Comparison of ENCODE assay signal across 8 mouse cellular contexts in the genomic region with DNA sequence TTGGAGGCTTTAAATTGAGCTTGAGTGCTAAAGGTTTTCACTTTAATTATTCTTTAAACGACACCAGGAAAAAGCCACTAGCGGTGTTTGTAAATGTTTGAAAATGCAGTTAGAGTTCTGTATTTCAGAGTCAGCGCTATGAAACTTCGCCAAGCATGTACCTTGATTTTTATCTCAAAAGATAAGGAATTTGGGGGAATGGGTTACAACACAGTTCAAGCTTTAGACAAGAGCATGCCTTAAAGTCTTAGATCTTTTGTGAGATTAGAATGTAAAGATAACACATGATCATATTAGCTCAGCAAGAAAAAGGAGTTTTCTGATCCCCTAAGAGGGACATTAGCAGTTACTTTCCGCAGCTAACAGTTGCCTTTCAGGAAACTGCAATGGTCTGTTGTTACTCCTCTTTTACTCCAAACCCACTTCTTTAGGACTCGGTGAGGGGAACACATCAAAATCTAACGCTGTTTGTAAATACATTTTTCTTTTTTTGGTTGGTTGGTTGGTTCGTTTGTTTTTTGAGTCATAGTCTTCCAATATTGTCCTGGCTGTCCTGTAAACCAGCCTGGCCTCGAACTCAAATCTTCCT. TPM values are rescaled to one million over a fixed set of nuclear protein-coding genes. Genes with fewer than 3 reads are reported as not detected.
A peak's percentile ranks its signal among the peaks of the same experiment; 100 is the strongest.
DNase-seq lines count a peak whose midpoint lies in the region; ATAC-seq and TF ChIP-seq lines count a peak whose summit lies in the region.

No protein-coding gene starts in this region.

- H3K4me1 ChIP-seq in embryonic facial prominence, embryonic 10.5 days: peaks cover 17% of the 10 kb centered on the region
- peaks cover 6% of the 10 kb centered on the region; the same call in 1 of the 2 replicates for H3K4me1 ChIP-seq in hindbrain, postnatal 0 days (ENCODE audit: insufficient read depth, low read length)
- H3K4me1 ChIP-seq in midbrain, postnatal 0 days (ENCODE audit: insufficient read depth, low read length): peaks cover 2% of the 10 kb centered on the region; the same call in 1 of the 2 replicates

- peaks cover 6% of the 10 kb centered on the region; the same call in 1 of the 2 replicates for H3K9me3 ChIP-seq in embryonic facial prominence, embryonic 10.5 days
- H3K9me3 ChIP-seq in hindbrain, postnatal 0 days (ENCODE audit: low read length): 0 out of 2 replicates have a peak, but pooled peaks cover 3% of the 10 kb centered on the region
- H3K9me3 ChIP-seq in midbrain, postnatal 0 days (ENCODE audit: low read length): no peaks in the 10 kb centered on the region

- H3K27ac ChIP-seq in layer of hippocampus, adult 2 months: peak overlapping the region; percentile 99
- peak overlapping the region; percentile 99 for H3K27ac ChIP-seq in embryonic facial prominence, embryonic 10.5 days (replicated peaks)
- H3K27ac ChIP-seq in hindbrain, postnatal 0 days: peak overlapping the region; percentile 99; the same call in 1 of the 2 replicates
- H3K27ac ChIP-seq in midbrain, postnatal 0 days (ENCODE audit: low read depth, low read length): no peak overlapping the region

- no peak for TF ChIP-seq CTCF in layer of hippocampus, adult 2 months (conservative IDR thresholded peaks at IDR 0.05)
- no peak for TF ChIP-seq CTCF in hindbrain, postnatal 0 days (IDR thresholded peaks at IDR 0.05; ENCODE audit: low read depth)
- no peak for TF ChIP-seq CTCF in midbrain, postnatal 0 days (IDR thresholded peaks at IDR 0.05)

- no peaks in the 10 kb centered on the region for H3K27me3 ChIP-seq in embryonic facial prominence, embryonic 10.5 days (replicated peaks; ENCODE audit: low read depth, poor library complexity, severe bottlenecking)
- no peaks in the 10 kb centered on the region for H3K27me3 ChIP-seq in hindbrain, postnatal 0 days (ENCODE audit: insufficient read depth, low read length)
- H3K27me3 ChIP-seq in midbrain, postnatal 0 days (ENCODE audit: insufficient read depth, low read length): no peaks in the 10 kb centered on the region

- peak overlapping the region; percentile 64 for H3K4me2 ChIP-seq in hindbrain, postnatal 0 days (ENCODE audit: low read depth, low read length)
- H3K4me2 ChIP-seq in midbrain, postnatal 0 days (ENCODE audit: low read depth, low read length, poor library complexity, severe bottlenecking): peak overlapping the region; percentile 75

- H3K9ac ChIP-seq in hindbrain, postnatal 0 days (replicated peaks; ENCODE audit: low read length): peak overlapping the region; percentile 90; the same call in 1 of the 2 replicates
- H3K9ac ChIP-seq in midbrain, postnatal 0 days (replicated peaks; ENCODE audit: low read length, poor library complexity, severe bottlenecking): peak overlapping the region; percentile 39; the same call in 1 of the 2 replicates

- WGBS in embryonic facial prominence, embryonic 10.5 days: 24% methylated on average over 9 of the region's 9 CpGs
- WGBS in hindbrain, postnatal 0 days: 21% methylated on average over 9 of the region's 9 CpGs
- WGBS in midbrain, postnatal 0 days: 26% methylated on average over 9 of the region's 9 CpGs

- DNase-seq in layer of hippocampus, adult 2 months (ENCODE audit: low spot score in 2 of 2): no peak
- no peak for DNase-seq in layer of hippocampus, postnatal 10 days (ENCODE audit: low spot score in 2 of 2)
- DNase-seq in embryonic facial prominence, embryonic 10.5 days (ENCODE audit: low spot score): no peak
- no peak for DNase-seq in hindbrain, postnatal 0 days (ENCODE audit: low spot score)
- DNase-seq in midbrain, postnatal 0 days (ENCODE audit: low spot score): no peak
- no peak for DNase-seq in right cerebral cortex, postnatal 36 days (ENCODE audit: low spot score in 2 of 2)
- DNase-seq in thymus, postnatal 36 days: no peak

- H3K4me3 ChIP-seq in layer of hippocampus, adult 2 months: peak overlapping the region; percentile 96
- peak overlapping the region; percentile 96 for H3K4me3 ChIP-seq in embryonic facial prominence, embryonic 10.5 days
- peak overlapping the region; percentile 82 for H3K4me3 ChIP-seq in hindbrain, postnatal 0 days (ENCODE audit: low read length)
- peak overlapping the region; percentile 97 for H3K4me3 ChIP-seq in midbrain, postnatal 0 days (ENCODE audit: low read depth, low read length)

- peaks cover 9% of the 10 kb centered on the region; the same call in 1 of the 2 replicates for H3K36me3 ChIP-seq in embryonic facial prominence, embryonic 10.5 days (replicated peaks)
- H3K36me3 ChIP-seq in hindbrain, postnatal 0 days (ENCODE audit: insufficient read depth, low read length): no peaks in the 10 kb centered on the region
- no peaks in the 10 kb centered on the region for H3K36me3 ChIP-seq in midbrain, postnatal 0 days (ENCODE audit: insufficient read depth, low read length)

- ATAC-seq in hindbrain, postnatal 0 days: no peak
- ATAC-seq in midbrain, postnatal 0 days (ENCODE audit: low FRiP score): no peak
- no peak for ATAC-seq in monocyte, adult 5-6 weeks (replicated peaks; ENCODE audit: insufficient number of reproducible peaks, low FRiP score, low TSS enrichment, poor library complexity, severe bottlenecking)

RNA-seq across cellular contexts. Expression of a gene that starts 3.8 kb away (rescaled TPM):
- total RNA-seq in layer of hippocampus, adult 2 months (2021): 10 to 100 TPM; 19.2 to 21.7 TPM
- 10 to 100 TPM; 15.4 to 15.6 TPM for total RNA-seq in layer of hippocampus, postnatal 10 days (2021)
- polyA plus RNA-seq in embryonic facial prominence, embryonic 10.5 days (2016; fragmentation: Nextera tagmentation; extraction: Ambion mirVana): 4.7 and 5.0 TPM in 2 replicates
- total RNA-seq in hindbrain, postnatal 0 days (2014; rRNA removed): 4.5 and 5.5 TPM in 2 replicates
- 3.7 and 4.0 TPM in 2 replicates for polyA plus RNA-seq in hindbrain, postnatal 0 days (2015; fragmentation: Nextera tagmentation; extraction: Ambion mirVana)
- 5.2 and 7.3 TPM in 2 replicates for total RNA-seq in midbrain, postnatal 0 days (2014; rRNA removed)
- polyA plus RNA-seq in midbrain, postnatal 0 days (2015; fragmentation: Nextera tagmentation; extraction: Ambion mirVana): 2.7 and 3.8 TPM in 2 replicates
- 46.5 to 65.5 TPM (median 51.9 TPM) in 3 replicates for total RNA-seq in monocyte, adult 5-6 weeks (2017)
